Comparison of ENCODE assay signal across 8 mouse cellular contexts in genomic region chrX:48285006-48285650, GRCm38 (mm10). TPM values are rescaled to one million over a fixed set of nuclear protein-coding genes. Genes with fewer than 3 reads are reported as not detected.
DNase-seq lines count a peak whose midpoint lies in the region; ATAC-seq and TF ChIP-seq lines count a peak whose summit lies in the region.

No protein-coding gene starts in this region.

- peak overlapping the region; percentile 63 for H3K9ac ChIP-seq in hindbrain, embryonic 12.5 days

- ATAC-seq in hindbrain, embryonic 12.5 days (ENCODE audit: low FRiP score), result peak; percentile 90

- intact Hi-C loops in left cerebral cortex, adult 2 months (cut with DNase I), result loop anchor here (1.0 kb wide), 1 partner anchor 58 kb away; no protein-coding TSS in a partner anchor

- H3K4me2 ChIP-seq in hindbrain, embryonic 12.5 days (replicated peaks), result peak overlapping the region; percentile 51

- H3K27ac ChIP-seq in hindbrain, embryonic 12.5 days, result peak overlapping the region; percentile 92
- H3K27ac ChIP-seq in left cerebral cortex, adult 2 months, result peak overlapping the region; percentile 86

- no peaks in the 10 kb centered on the region for H3K36me3 ChIP-seq in hindbrain, embryonic 12.5 days
- peaks cover 23% of the 10 kb centered on the region for H3K36me3 ChIP-seq in megakaryocyte, embryonic 14.5 days (replicated peaks; ENCODE audit: low read length)

- H3K4me3 ChIP-seq in hindbrain, embryonic 12.5 days, result peak overlapping the region; percentile 43
- peak overlapping the region; percentile 64 for H3K4me3 ChIP-seq in left cerebral cortex, adult 2 months
- H3K4me3 ChIP-seq in megakaryocyte, embryonic 14.5 days (replicated peaks), result peak overlapping the region; percentile 94

- peaks cover 14% of the 10 kb centered on the region; the same call in 1 of the 2 replicates for H3K27me3 ChIP-seq in hindbrain, embryonic 12.5 days
- peaks cover 31% of the 10 kb centered on the region for H3K27me3 ChIP-seq in megakaryocyte, embryonic 14.5 days (replicated peaks)

- DNase-seq in ZHBTc4 (ENCODE audit: low read depth, low spot score), result peak; percentile 88
- DNase-seq in cerebellum, postnatal 10 days, result peak; percentile 88 to 94
- DNase-seq in frontal cortex, adult 2 months (ENCODE audit: extremely low spot score in 1 of 2, low spot score in 1 of 2), result peak; percentile 11 to 40
- peak; percentile 32 to 41 for DNase-seq in left cerebral cortex, adult 2 months (ENCODE audit: extremely low spot score in 1 of 2, low spot score in 2 of 2)
- DNase-seq in right cerebral cortex, postnatal 14 days, result peak; percentile 50
- DNase-seq in urinary bladder, postnatal 4 days (ENCODE audit: low spot score in 2 of 2), result peak; percentile 68 to 77

- H3K9me3 ChIP-seq in hindbrain, embryonic 12.5 days (replicated peaks), result no peaks in the 10 kb centered on the region
- no peaks in the 10 kb centered on the region for H3K9me3 ChIP-seq in megakaryocyte, embryonic 14.5 days

- TF ChIP-seq CTCF in left cerebral cortex, adult 2 months (IDR thresholded peaks at IDR 0.05), result no peak

- WGBS in hindbrain, embryonic 12.5 days, result 14% methylated on average over 25 of the region's 42 CpGs

- no peaks in the 10 kb centered on the region for H3K4me1 ChIP-seq in hindbrain, embryonic 12.5 days
- H3K4me1 ChIP-seq in megakaryocyte, embryonic 14.5 days, result no peaks in the 10 kb centered on the region; the same call in 1 of the 2 replicates

RNA-seq across cellular contexts. Expression of gene Utp14a, which starts 28.5 kb away (rescaled TPM):
- 13.9 and 15.2 TPM in 2 replicates for polyA plus RNA-seq in frontal cortex, adult 2 months (2012; rRNA removed)
- polyA plus RNA-seq in hindbrain, embryonic 12.5 days (2016; fragmentation: Nextera tagmentation; extraction: Ambion mirVana), result 18.7 and 19.7 TPM in 2 replicates
- 10 to 100 TPM; 15.5 to 19.2 TPM for total RNA-seq in left cerebral cortex, adult 2 months (2021)
- 3.4 TPM in 1 of 2 replicates, not detected in the other for polyA plus RNA-seq in megakaryocyte, embryonic 14.5 days (2012; ENCODE audit: insufficient read depth, low replicate concordance)

RNA-seq across cellular contexts. Expression of gene Bcorl1, which starts 56.0 kb away (rescaled TPM):
- 8.0 and 9.2 TPM in 2 replicates for polyA plus RNA-seq in frontal cortex, adult 2 months (2012; rRNA removed)
- 8.0 and 9.5 TPM in 2 replicates for polyA plus RNA-seq in hindbrain, embryonic 12.5 days (2016; fragmentation: Nextera tagmentation; extraction: Ambion mirVana)
- 10 to 100 TPM; 20.3 to 20.4 TPM for total RNA-seq in left cerebral cortex, adult 2 months (2021)
- 3.6 and 10.5 TPM in 2 replicates for polyA plus RNA-seq in megakaryocyte, embryonic 14.5 days (2012; ENCODE audit: insufficient read depth, low replicate concordance)

Comparison
In these comparisons a context has a peak if more than half of its experiments do, and no peak if none do; other contexts are left out.
1. Peak in every context shown above with its lines: DNase-seq, ATAC-seq, H3K4me3 ChIP-seq and H3K27ac ChIP-seq.
2. DNase-seq: peak in every context shown above with its lines; median percentile 91 in cerebellum, postnatal 10 days; 88 in ZHBTc4; 72 in urinary bladder, postnatal 4 days; 50 in right cerebral cortex, postnatal 14 days; 36 in left cerebral cortex, adult 2 months; 26 in frontal cortex, adult 2 months.
3. H3K4me3 ChIP-seq: peak in every context shown above with its lines; median percentile 94 in megakaryocyte, embryonic 14.5 days; 64 in left cerebral cortex, adult 2 months; 43 in hindbrain, embryonic 12.5 days.